Mouse (Mus musculus) heart, postnatal 10 days (tissue): ENCODE results near the gene Mxd4. TPM values are rescaled to one million over a fixed set of nuclear protein-coding genes. Genes with fewer than 3 reads are reported as not detected.

Source experiments
- DNase-seq, 2 experiments: peaks; one replicate each; pipeline ENCODE4 v3.0.0; 2021
- intact Hi-C: fragments of 180-260 bp; cut with DNase I; formaldehyde crosslinking; loops from one replicate; pipeline ENCODE4 v1.15.1; 2025
- total RNA-seq, 2 experiments: library from RNA; stranded (reverse); gene quantifications; 2 replicates each; pipeline ENCODE4 v1.2.3; 2021

Mxd4 gene
- total RNA-seq, 2 experiments from 2014 or later: 109 to 119 TPM

DNA sequence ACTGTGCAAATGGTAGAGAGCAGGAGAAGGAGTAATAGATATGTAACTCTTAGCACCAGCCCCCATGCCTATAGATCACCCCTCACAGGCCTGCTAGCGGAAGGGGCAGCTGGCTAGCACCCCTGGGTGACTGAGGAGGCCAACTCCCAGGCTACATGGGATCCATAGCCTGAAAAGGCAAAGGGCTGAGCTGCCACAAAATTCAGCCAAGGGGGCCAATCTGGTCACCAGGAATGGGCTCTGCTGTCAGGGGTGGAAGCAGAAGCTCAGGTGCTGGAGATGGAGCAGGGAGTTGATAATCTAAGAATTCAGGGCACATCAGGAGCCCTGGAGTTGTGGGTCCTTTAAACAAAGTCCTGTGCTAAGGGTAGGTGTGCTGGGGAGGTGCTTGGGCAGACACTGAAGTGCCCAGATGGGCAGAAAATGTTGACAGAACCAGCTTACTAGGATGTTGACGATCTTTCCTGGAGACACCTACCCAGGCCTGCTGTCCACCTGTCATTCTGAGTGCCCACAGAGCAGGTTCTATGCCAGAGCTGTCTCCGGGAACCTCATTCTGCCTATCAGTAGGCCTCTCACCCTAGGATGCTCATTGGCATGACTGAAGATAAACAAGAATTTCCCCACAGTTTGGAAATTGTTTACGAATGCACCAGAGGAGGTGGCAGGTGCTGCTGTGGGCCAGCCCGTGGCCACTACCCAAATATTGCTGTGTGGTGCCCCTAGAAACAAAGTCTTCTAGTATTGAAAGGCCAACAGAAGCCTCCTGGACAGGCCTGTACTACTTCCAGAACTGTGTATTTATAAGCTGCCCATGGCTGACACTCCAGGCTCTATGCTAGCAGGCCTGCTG is 12.7 kb downstream of the Mxd4 start:
- DNase-seq: no peak
- intact Hi-C loops: no loop called here

DNA sequence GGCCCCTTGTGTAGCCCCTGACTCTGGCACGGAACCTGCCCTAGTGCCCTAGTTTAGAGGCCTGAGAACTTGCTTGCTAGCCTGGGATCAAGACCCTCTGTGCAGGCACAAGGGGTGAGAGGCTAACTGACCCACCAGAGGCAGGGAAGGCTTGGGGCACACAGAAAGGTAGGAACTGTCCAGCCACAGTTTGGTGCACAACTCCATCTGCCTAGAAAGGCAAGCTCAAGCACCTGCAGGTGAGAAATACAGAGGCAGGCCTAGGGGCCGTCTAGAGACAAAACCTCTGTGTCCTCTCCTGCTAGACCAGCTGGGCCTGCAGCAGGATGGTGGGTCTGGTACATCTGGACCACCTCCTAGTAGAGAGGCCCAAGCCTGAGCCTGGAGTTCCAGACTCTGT is 13.5 kb downstream of the Mxd4 start:
- intact Hi-C loops: no loop called here
- DNase-seq: no peak

DNA sequence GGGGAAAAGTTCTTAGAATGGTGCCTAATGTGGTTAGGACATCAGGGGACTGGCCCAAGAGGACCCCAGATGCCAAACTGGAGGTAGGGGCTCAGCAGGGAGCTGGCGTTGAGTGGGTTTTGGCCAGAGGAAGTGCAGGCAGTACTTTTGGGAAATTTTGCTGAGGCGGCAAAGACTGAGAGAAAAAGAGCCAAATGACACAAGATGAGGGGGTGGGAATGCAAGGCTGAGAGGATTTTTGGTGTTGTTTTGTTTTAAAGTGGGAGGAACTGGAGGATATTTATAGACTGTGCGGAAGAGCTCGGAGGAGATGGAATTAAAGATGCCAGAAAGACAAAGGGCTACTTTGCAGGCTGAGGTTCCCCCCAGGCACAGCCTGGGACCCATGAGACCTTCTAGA is 16.8 kb downstream of the Mxd4 start:
- peak in 1 of 2 experiments; percentile 47 for DNase-seq
- intact Hi-C loops: loop anchor here (1.0 kb wide), 1 partner anchor 12 kb away; no protein-coding TSS in a partner anchor

DNA sequence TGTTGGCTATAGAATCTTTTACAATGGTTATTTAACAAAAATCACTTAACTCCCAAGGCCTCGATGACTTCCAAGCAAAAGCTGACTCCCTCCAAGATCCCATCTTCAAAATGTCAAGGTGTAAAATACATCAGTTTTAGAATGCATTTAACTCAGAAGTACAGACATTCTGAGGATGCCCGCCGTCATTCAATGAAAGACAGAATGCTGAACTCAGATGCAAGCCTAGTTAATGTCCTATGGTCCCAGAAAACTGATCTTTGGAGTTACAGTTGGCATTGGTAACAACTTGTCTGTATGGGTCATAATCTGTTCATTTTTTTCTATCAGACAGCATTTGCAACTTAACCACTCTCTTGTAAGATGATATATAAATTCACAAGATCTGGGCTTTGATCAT is 17.6 kb downstream of the Mxd4 start:
- intact Hi-C loops: no loop called here
- DNase-seq: no peak

DNA sequence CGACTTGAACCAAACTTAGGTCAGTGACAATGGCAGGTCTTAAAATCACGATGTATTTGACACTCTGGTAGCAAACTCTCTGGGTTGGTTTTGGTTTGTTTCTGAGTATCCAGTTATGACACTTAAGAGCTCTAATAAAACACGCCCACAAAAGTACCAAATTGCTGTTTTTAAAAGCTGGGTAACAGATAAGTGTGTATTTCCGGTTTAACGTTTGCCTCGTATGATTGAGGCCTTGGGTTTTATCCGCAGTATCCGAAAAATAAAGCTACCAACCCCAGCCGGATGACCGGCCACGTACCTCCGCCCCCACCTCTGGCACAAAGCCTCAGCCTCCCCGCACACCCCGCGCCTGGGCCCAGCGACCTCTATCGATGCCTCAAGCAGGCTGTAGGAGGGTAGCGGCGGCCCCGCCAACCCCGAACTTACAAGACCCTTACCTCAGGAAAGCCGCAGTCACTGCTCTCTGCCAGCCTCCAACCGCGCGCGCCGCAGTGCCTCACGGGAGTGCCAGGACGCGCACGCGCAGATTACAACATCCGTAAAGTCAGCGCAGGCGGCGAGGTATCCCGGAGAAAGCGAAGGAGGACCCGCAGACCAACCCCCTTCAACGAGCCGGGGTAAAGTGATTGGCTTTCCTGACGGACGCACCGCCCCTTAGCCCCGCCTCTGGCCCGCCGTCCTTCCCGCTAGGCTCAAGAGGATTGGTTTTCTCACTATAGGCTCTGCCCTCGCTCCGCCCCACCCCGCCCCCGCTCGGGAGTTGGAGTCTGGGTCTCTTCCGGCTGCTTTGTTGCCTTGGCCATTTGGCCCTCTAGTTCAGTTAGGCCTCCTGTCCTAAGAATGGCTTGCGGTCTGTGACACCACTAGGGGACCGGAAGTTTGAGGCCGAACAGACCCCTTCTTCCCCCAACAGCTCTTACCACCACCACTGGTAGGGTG is 18.3 kb downstream of the Mxd4 start, which contains the start of the genes Poln and Haus3:
Gene Poln, minus strand, starts transcription at position 499 of the 942 bp plus-strand sequence.
Gene Haus3, minus strand, starts transcription at position 578 of the 942 bp plus-strand sequence.
- intact Hi-C loops: no loop called here
- peak; percentile 98 for DNase-seq

DNA sequence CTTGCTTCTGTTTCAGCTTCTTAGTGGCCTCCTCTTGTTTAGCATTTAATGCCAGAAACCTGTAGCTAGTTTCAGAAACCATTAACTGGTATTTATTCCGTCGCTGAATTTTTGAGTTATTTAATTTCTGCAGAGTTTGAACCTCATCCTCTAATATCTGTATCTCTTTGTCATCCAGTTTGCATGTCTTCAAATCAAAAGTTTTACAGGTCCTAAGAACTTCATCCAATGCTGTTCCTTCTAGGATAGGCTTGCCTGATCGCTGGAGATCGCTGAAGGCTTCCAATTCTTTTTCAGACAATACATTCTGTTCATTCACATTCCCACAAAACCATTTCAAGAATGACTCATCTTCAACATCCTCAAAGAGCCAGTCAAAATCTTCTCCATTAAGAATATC is 19.7 kb downstream of the Mxd4 start:
- intact Hi-C loops: no loop called here
- no peak for DNase-seq

DNA sequence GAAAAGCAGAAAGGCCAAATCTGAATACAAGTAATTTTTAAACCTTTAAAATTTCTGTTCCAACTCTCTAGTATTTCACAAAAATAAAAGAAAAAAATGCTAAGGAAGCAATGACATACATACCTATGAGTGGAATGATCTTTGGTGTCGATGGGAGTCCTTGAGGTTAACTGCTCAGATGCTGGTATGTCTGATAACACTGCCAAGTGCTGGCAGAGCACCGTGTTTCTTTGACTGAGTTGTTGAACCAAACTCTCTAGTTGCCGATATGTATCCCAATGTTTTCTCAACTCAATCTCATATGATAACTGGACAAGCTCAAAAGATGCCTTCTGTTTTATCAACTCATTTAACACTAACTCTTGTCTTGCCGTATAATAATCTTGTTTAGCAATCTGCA is 21.7 kb downstream of the Mxd4 start:
- intact Hi-C loops: no loop called here
- no peak for DNase-seq

DNA sequence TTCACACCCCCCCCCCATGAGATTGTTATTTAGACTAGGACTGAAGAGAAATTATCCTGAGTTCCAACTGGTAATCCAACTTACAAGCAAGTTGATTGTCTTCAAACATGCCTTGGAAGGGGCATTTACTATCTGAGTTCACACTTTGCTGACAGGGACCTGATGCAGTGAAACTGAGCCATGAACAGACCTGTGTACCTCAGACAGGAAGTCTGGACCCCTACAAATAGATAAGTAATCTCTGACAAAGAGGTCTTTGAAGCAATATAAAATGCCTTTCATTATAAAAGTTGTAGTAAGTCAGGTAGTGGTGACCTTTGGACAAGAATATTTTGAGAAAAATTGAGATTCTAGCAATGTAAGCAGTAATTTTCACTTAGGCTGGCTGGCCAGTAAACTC is 39.0 kb downstream of the Mxd4 start:
- intact Hi-C loops: no loop called here

DNA sequence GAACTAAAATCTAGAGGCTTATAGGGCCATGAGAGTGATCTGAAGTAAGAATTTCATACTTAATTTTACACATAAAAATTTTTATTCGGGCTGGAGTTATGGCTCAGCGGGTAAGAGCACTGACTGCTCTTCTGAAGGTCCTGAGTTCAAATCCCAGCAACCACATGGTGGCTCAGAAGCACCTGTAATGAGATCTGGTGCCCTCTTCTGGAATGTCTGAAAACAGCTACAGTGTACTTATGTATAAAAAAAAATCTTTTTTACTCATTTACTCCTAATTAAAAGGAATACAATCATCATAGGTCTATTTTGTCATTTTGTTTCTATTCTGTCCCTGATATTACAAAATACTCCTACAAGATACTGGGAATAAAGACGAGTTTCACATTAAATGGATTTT is 40.0 kb downstream of the Mxd4 start:
- intact Hi-C loops: no loop called here
- no peak for DNase-seq

More for the DNA sequence above, 39.0 kb downstream of the Mxd4 start:
- no peak for DNase-seq

DNA sequence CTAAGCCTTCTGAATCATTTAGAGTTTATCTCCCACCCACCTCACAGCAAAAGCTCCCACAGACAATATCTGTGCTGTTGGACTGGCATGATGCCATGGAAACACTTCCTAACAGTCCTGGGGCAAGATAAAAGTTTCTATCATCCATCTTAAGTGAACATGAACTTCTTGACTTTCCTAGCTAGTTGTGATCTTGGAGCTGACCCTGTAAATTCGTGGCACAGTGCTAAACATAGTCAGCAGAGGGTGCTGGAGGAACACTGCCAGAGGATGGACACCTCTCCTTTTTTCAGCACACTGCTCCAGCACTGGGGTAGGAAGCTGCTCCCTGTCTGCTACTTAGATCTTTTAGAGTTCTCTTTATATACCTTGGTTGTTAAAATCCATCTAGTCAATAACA is 47.8 kb downstream of the Mxd4 start:
- DNase-seq: peak; percentile 70 to 73
- intact Hi-C loops: loop anchor here (2.0 to 5.0 kb wide), 2 partner anchors 51 to 113 kb away; no protein-coding TSS in a partner anchor

DNA sequence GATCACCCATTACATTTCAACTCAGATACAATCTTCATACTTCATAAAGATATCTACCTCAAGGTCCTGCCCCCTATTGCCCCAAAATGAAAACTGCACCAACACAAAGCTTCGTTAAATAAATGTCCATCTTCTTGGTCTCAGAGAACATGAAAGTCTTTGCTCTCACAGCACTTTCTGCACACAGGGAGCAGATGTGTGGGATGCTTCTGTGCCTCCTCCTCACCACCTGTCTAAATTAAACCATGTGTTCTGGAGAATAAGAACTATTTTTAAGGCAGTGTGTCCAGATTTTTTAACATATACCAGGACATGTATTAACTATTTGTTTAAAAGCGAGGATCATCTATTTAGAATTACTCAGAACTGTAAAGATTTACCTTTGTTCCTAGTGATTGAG is 54.8 kb downstream of the Mxd4 start:
- intact Hi-C loops: no loop called here
- no peak for DNase-seq

DNA sequence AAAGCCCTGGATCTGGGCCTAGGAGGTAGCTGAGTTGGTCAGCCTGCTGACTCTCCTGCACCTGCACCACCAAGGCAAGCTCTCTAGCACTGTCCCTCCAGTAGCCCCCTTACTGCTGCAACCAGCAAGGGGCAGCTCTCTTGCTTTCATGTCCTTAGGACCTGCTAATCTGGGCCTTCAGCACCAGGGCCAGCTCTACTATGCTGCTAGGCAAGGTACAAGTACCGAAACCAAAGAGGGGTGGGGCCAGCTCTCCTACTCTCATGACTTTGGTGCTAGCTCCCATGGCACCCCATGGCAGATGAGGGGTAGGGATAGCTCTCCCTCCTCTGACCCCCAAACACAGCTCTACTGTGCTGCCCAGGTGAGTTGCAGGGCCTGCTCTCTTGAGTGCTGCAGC is 63.4 kb downstream of the Mxd4 start:
- DNase-seq: no peak
- intact Hi-C loops: no loop called here

Other genes starting within 250 kb of the Mxd4 start
- gene Gm1673, start 204.3 kb downstream of the Mxd4 start, total RNA-seq: 1 to 10 TPM; 7.0 to 7.5 TPM
- 1 to 10 TPM; 1.8 to 2.4 TPM for gene Nat8l, start 191.7 kb downstream of the Mxd4 start, total RNA-seq
- gene Poln, start 18.3 kb downstream of the Mxd4 start, total RNA-seq: 1 to 10 TPM; 2.1 to 5.4 TPM
- gene Haus3, start 18.2 kb downstream of the Mxd4 start, total RNA-seq: 1 to 10 TPM; 6.9 to 7.4 TPM
- 1 to 10 TPM; 1.3 to 1.4 TPM for gene Zfyve28, start 100.7 kb upstream of the Mxd4 start, total RNA-seq
- not detected for gene Cfap99, start 100.9 kb upstream of the Mxd4 start, total RNA-seq
- gene Rnf4, start 148.6 kb upstream of the Mxd4 start, total RNA-seq: 10 to 100 TPM; 57.1 to 62.6 TPM
- gene Fam193a, start 182.2 kb upstream of the Mxd4 start, total RNA-seq: 10 to 100 TPM; 38.2 to 39.3 TPM